Mouse (Mus musculus): ENCODE results near the gene Gimap4.

DNA sequence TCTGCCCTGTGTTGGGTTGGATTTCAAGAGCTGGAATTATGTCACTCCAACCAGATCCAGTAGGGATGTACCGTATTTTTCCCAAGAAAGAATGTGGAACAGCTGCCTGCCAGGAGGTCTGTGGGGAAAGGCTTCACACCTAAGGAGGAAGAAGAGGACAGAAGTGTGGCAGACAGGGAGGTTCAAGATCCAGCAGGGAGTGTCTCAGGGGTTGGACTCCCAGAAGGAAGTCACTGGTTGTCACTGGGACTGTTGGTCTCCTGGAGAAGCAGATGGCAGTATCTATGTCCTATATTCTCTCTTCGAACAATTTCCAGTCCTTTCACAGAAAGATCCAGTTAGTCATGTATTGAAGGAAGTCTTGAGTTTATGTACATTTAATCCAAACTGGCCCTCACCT is 36.7 kb upstream of the Gimap4 start:
- TF ChIP-seq CTCF (IDR thresholded peaks at IDR 0.05; ENCODE audit: control insufficient read depth, insufficient read depth, insufficient replicate concordance, low read depth, low read length), result no peak
- TF ChIP-seq POLR2A (IDR thresholded peaks at IDR 0.05; ENCODE audit: control insufficient read depth, low read depth, low read length), result no peak

Data from testis, adult 2 months (tissue).